9 mouse cellular contexts compared by ENCODE assay signal in the genomic region with DNA sequence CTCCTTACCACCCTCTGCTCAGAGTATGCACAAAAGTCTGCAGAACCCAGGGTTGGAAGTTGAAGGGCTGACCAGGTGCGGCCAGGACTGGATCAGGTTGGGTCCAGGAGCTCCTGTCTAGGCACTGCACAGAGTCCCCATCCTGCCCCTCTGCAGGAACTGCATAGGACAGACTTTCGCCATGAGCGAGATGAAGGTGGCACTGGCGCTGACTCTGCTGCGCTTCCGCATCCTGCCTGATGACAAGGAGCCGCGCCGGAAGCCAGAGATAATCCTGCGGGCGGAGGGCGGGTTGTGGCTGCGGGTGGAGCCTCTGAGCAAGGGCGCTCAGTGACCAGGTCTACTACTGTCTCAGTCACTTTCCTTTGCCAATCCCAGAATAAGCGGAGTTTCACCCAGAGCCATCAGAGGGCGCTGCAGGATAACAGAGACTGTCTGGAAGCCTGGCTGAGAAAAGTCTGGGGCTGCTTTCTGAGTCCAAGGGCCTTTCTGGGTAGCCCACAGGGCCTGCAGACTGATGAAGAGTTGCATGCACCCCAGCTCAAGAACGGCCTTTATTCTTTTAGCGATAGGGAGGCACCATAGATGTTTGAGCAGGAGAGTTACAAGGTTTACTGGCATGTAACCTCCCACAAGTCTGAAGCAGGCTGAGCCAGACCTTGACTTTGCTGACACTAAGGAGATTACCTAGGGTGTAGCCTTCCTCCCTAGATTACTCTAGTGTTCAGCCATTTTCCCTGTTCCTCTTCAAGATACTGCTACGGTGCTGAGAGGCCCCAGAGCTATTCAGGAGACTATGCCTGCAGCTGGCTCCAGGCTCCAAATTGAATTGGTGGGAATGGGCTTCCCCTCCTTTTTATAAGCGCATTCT. TPM values are rescaled to one million over a fixed set of nuclear protein-coding genes. Genes with fewer than 3 reads are reported as not detected.
DNase-seq lines count a peak whose midpoint lies in the region; ATAC-seq and TF ChIP-seq lines count a peak whose summit lies in the region.
"Had no signal": no experiment of that assay in that cellular context is flagged by ENCODE, and none has a peak within 500 bp of the region (broad histone marks: within the 10 kb centered on the region; RNA-seq: fewer than 3 reads in every experiment).

No protein-coding gene starts in this region.

- no peak for TF ChIP-seq EP300 in heart, postnatal 0 days (IDR thresholded peaks at IDR 0.05; ENCODE audit: low read depth)

- H3K9ac ChIP-seq in forebrain, embryonic 11.5 days (ENCODE audit: low read length), result peak overlapping the region; percentile 41; the same call in 1 of the 2 replicates
- H3K9ac ChIP-seq in heart, postnatal 0 days (replicated peaks; ENCODE audit: low read depth, low read length), result no peak overlapping the region
- H3K9ac ChIP-seq in liver, embryonic 13.5 days, result 0 out of 2 replicates have a peak overlapping the region, but pooled peaks have one; percentile 13

- no peaks in the 10 kb centered on the region for H3K27me3 ChIP-seq in forebrain, embryonic 11.5 days (ENCODE audit: control insufficient read depth, insufficient read depth, low read length)
- H3K27me3 ChIP-seq in heart, postnatal 0 days (ENCODE audit: control insufficient read depth, insufficient read depth, low read length), result no peaks in the 10 kb centered on the region
- H3K27me3 ChIP-seq in liver, embryonic 13.5 days, result no peaks in the 10 kb centered on the region

- H3K4me2 ChIP-seq in forebrain, embryonic 11.5 days (ENCODE audit: low read depth, low read length, severe bottlenecking), result peak overlapping the region; percentile 48
- H3K4me2 ChIP-seq in heart, postnatal 0 days (ENCODE audit: low read depth, low read length), result peak overlapping the region; percentile 49
- H3K4me2 ChIP-seq in liver, embryonic 13.5 days, result peak overlapping the region; percentile 61

- peak; percentile 91 for DNase-seq in ES-CJ7 (ENCODE audit: low read depth, low spot score)
- peak; percentile 97 for DNase-seq in c-Kit-positive CD71-negative TER-119-negative erythroid progenitor cells, embryonic 14.5 days (ENCODE audit: low read depth)
- DNase-seq in forebrain, embryonic 11.5 days (ENCODE audit: low spot score), result peak; percentile 90
- peak; percentile 75 for DNase-seq in heart, postnatal 0 days (ENCODE audit: low spot score)
- DNase-seq in kidney, postnatal 36 days, result peak; percentile 73 to 86
- DNase-seq in liver, embryonic 13.5 days, result peak; percentile 60
- peak; percentile 88 for DNase-seq in neural tube, embryonic 10.5 days (ENCODE audit: extremely low spot score, low spot score)
- peak; percentile 63 for DNase-seq in telencephalon, adult 2 months (ENCODE audit: low read depth, low spot score)

- ATAC-seq in forebrain, embryonic 11.5 days (replicated peaks; ENCODE audit: low FRiP score), result peak; percentile 88
- peak; percentile 81 for ATAC-seq in heart, postnatal 0 days (ENCODE audit: insufficient read depth, low read depth)
- ATAC-seq in liver, embryonic 13.5 days (ENCODE audit: low read depth), result peak; percentile 81

- 13% methylated on average over 20 of the region's 20 CpGs for WGBS in forebrain, embryonic 11.5 days
- WGBS in heart, postnatal 0 days, result 13% methylated on average over 20 of the region's 20 CpGs
- 9% methylated on average over 20 of the region's 20 CpGs for WGBS in liver, embryonic 13.5 days (ENCODE audit: insufficient replicate concordance)

- H3K4me1 ChIP-seq in forebrain, embryonic 11.5 days (replicated peaks; ENCODE audit: control insufficient read depth, insufficient read depth, low read length), result no peaks in the 10 kb centered on the region
- H3K4me1 ChIP-seq in heart, postnatal 0 days (ENCODE audit: control insufficient read depth, insufficient read depth), result no peaks in the 10 kb centered on the region
- H3K4me1 ChIP-seq in liver, embryonic 13.5 days (replicated peaks), result peaks cover 9% of the 10 kb centered on the region

- no peaks in the 10 kb centered on the region for H3K36me3 ChIP-seq in forebrain, embryonic 11.5 days (ENCODE audit: control insufficient read depth, insufficient read depth, low read length)
- H3K36me3 ChIP-seq in heart, postnatal 0 days (replicated peaks; ENCODE audit: control insufficient read depth, insufficient read depth, low read length), result no peaks in the 10 kb centered on the region
- no peaks in the 10 kb centered on the region for H3K36me3 ChIP-seq in liver, embryonic 13.5 days

- no peaks in the 10 kb centered on the region for H3K9me3 ChIP-seq in forebrain, embryonic 11.5 days (ENCODE audit: control insufficient read depth, low read length)
- H3K9me3 ChIP-seq in heart, postnatal 0 days (replicated peaks; ENCODE audit: control insufficient read depth, low read length), result no peaks in the 10 kb centered on the region
- no peaks in the 10 kb centered on the region for H3K9me3 ChIP-seq in liver, embryonic 13.5 days (replicated peaks)

- peak overlapping the region; percentile 12 for H3K4me3 ChIP-seq in forebrain, embryonic 11.5 days (ENCODE audit: low read depth, low read length)
- peak overlapping the region; percentile 29 for H3K4me3 ChIP-seq in heart, postnatal 0 days (ENCODE audit: low read depth, low read length)
- H3K4me3 ChIP-seq in liver, embryonic 13.5 days (replicated peaks), result peak overlapping the region; percentile 46

- H3K27ac ChIP-seq in forebrain, embryonic 11.5 days (ENCODE audit: low read depth, low read length), result no peak overlapping the region
- no peak overlapping the region for H3K27ac ChIP-seq in heart, postnatal 0 days (ENCODE audit: low read depth)
- H3K27ac ChIP-seq in liver, embryonic 13.5 days, result no peak overlapping the region
- H3K27ac ChIP-seq: macrophage had no signal

- peak; percentile 78 for TF ChIP-seq CTCF in heart, postnatal 0 days (IDR thresholded peaks at IDR 0.05; ENCODE audit: low read depth)

RNA-seq across cellular contexts. Expression of a gene that starts 14.8 kb away (rescaled TPM):
- polyA plus RNA-seq in forebrain, embryonic 11.5 days (2014; fragmentation: Nextera tagmentation; extraction: Ambion mirVana), result 13.4 and 13.5 TPM in 2 replicates
- total RNA-seq in heart, postnatal 0 days (2014; rRNA removed; ENCODE audit: low replicate concordance), result 17.6 and 18.7 TPM in 2 replicates
- polyA plus RNA-seq in heart, postnatal 0 days (2015; fragmentation: Nextera tagmentation; extraction: Ambion mirVana), result 15.8 and 16.2 TPM in 2 replicates
- polyA plus RNA-seq in liver, embryonic 13.5 days (2015; fragmentation: Nextera tagmentation; extraction: Ambion mirVana), result 4.0 and 4.2 TPM in 2 replicates

RNA-seq across cellular contexts. Expression of a gene that starts 45.3 kb away (rescaled TPM):
- 6.6 and 7.9 TPM in 2 replicates for polyA plus RNA-seq in forebrain, embryonic 11.5 days (2014; fragmentation: Nextera tagmentation; extraction: Ambion mirVana)
- 5.0 and 16.1 TPM in 2 replicates for total RNA-seq in heart, postnatal 0 days (2014; rRNA removed; ENCODE audit: low replicate concordance)
- polyA plus RNA-seq in heart, postnatal 0 days (2015; fragmentation: Nextera tagmentation; extraction: Ambion mirVana), result 5.9 and 6.1 TPM in 2 replicates
- 0.47 and 0.60 TPM in 2 replicates for polyA plus RNA-seq in liver, embryonic 13.5 days (2015; fragmentation: Nextera tagmentation; extraction: Ambion mirVana)
